Mouse (Mus musculus) lung, embryonic 14.5 days (tissue): ENCODE data around the gene 1700011L22Rik. TPM values are rescaled to one million over a fixed set of nuclear protein-coding genes. Genes with fewer than 3 reads are reported as not detected.
A peak's percentile ranks its signal among the peaks of the same experiment; 100 is the strongest.

Source experiments
- ATAC-seq: fragments of 200-750 bp; cut with Nextera tagmentation; 2 replicates; pipeline ENCODE4 v1.8.0; 2017; ENCODE audit warnings: mild to moderate bottlenecking, moderate TSS enrichment, moderate library complexity; ENCODE audit not compliant: insufficient read depth
- DNase-seq: peaks from one replicate; pipeline ENCODE4 v3.0.0-alpha.2; 2015
- H3K27ac ChIP-seq: fragments of 300-500 bp; sonication (generic); 2 replicates; pipeline ENCODE4 v1.5.1; 2014; ENCODE audit warnings: low read depth, mild to moderate bottlenecking, moderate library complexity
- H3K27me3 ChIP-seq: fragments of 300-500 bp; sonication (generic); 2 replicates; pipeline ENCODE4 v1.6.1; 2014; ENCODE audit warnings: low read length, control low read depth; ENCODE audit not compliant: insufficient read depth
- H3K36me3 ChIP-seq: fragments of 300-500 bp; sonication (generic); 2 replicates; pipeline ENCODE4 v1.6.1; 2014; ENCODE audit warnings: control low read depth; ENCODE audit not compliant: insufficient read depth
- H3K4me1 ChIP-seq: fragments of 300-500 bp; sonication (generic); 2 replicates; pipeline ENCODE4 v1.6.1; 2014; ENCODE audit warnings: antibody characterized with exemption, control low read depth; ENCODE audit not compliant: insufficient read depth
- H3K4me2 ChIP-seq: fragments of 300-500 bp; sonication (generic); 2 replicates; pipeline ENCODE4 v1.6.1; 2014; ENCODE audit warnings: mild to moderate bottlenecking
- H3K4me3 ChIP-seq: fragments of 300-500 bp; sonication (generic); 2 replicates; pipeline ENCODE4 v1.5.1; 2014; ENCODE audit warnings: low read depth, low read length
- H3K9ac ChIP-seq: fragments of 300-500 bp; sonication (generic); 2 replicates; pipeline ENCODE4 v1.6.1; 2014
- H3K9me3 ChIP-seq: fragments of 300-500 bp; sonication (generic); 2 replicates; pipeline ENCODE4 v1.6.1; 2016; ENCODE audit warnings: low read depth, low read length, control low read depth
- CTCF ChIP-seq: IDR thresholded peaks from 2 replicates; pipeline ENCODE4 v1.5.1; 2016; ENCODE audit warnings: antibody characterized with exemption, low read depth
- WGBS: fragments of 180-500 bp; shearing (Covaris S2); extraction: QIAGEN DNeasy Blood & Tissue Kit; methylation state at CpG from one replicate; pipeline ENCODE4 v1.1.7; 2014; 5-methylcytosine and 5-hydroxymethylcytosine counted together
- polyA plus RNA-seq: library from polyadenylated mRNA; unstranded; fragments of >200 nt; fragmentation: Nextera tagmentation; extraction: Ambion mirVana; gene quantifications from 2 replicates; pipeline ENCODE4 v1.2.1, GENCODE M21; 2014

Gene 1700011L22Rik
- polyA plus RNA-seq, 1 experiment from 2014 or later, result not detected

- DNase-seq (peak; percentile 48), ATAC-seq (no peak)
- H3K9me3 ChIP-seq, result no peaks in the 10 kb centered on the region
- no peak overlapping the region for H3K4me3 ChIP-seq
- no peak for TF ChIP-seq CTCF
- no peak overlapping the region for H3K9ac ChIP-seq
- H3K27ac ChIP-seq, result no peak overlapping the region
- no peak overlapping the region for H3K4me2 ChIP-seq
- H3K4me1 ChIP-seq, result peaks cover 9% of the 10 kb centered on the region; the same call in 1 of the 2 replicates
- H3K27me3 ChIP-seq, result no peaks in the 10 kb centered on the region
- no peaks in the 10 kb centered on the region for H3K36me3 ChIP-seq
- WGBS, result 61% methylated on average over 5 of the region's 5 CpGs
Observed at GRCm38 (mm10) chr8:79289592-79289991, 41.2 kb upstream of the 1700011L22Rik start.

- 45% methylated on average over 2 of the region's 2 CpGs for WGBS
- Histone ChIP-seq H3K27me3 (no peaks in the 10 kb centered on the region), H3K9me3 (no peaks in the 10 kb centered on the region), H3K36me3 (no peaks in the 10 kb centered on the region), H3K4me1 (peaks cover 7% of the 10 kb centered on the region; the same call in 1 of the 2 replicates), H3K4me2 (no peak overlapping the region), H3K9ac (no peak overlapping the region), H3K27ac (no peak overlapping the region), H3K4me3 (no peak overlapping the region)
- no peak for ATAC-seq
- DNase-seq, result no peak
- no peak for TF ChIP-seq CTCF
Observed at GRCm38 (mm10) chr8:79288681-79289080, 40.3 kb upstream of the 1700011L22Rik start.

GRCm38 (mm10) chr8:79288250-79288649, 39.9 kb upstream of the 1700011L22Rik start:
- 86% methylated on average over 4 of the region's 4 CpGs for WGBS
- Histone ChIP-seq H3K4me1 (peaks cover 3% of the 10 kb centered on the region; the same call in 1 of the 2 replicates), H3K27ac (no peak overlapping the region), H3K9ac (no peak overlapping the region), H3K27me3 (no peaks in the 10 kb centered on the region), H3K36me3 (no peaks in the 10 kb centered on the region), H3K9me3 (no peaks in the 10 kb centered on the region), H3K4me3 (no peak overlapping the region), H3K4me2 (no peak overlapping the region)
- no peak for TF ChIP-seq CTCF
- no peak for ATAC-seq
- no peak for DNase-seq

GRCm38 (mm10) chr8:79286424-79286823, 38.1 kb upstream of the 1700011L22Rik start:
- no peak for ATAC-seq
- no peaks in the 10 kb centered on the region for H3K36me3 ChIP-seq
- no peak overlapping the region for H3K4me3 ChIP-seq
- no peak for DNase-seq
- no peaks in the 10 kb centered on the region for H3K27me3 ChIP-seq
- H3K4me1 ChIP-seq, result no peaks in the 10 kb centered on the region
- H3K9ac ChIP-seq, result no peak overlapping the region
- 86% methylated on average over 3 of the region's 3 CpGs for WGBS
- H3K27ac ChIP-seq, result no peak overlapping the region
- H3K4me2 ChIP-seq, result no peak overlapping the region
- no peaks in the 10 kb centered on the region for H3K9me3 ChIP-seq
- no peak for TF ChIP-seq CTCF

GRCm38 (mm10) chr8:79284626-79285025, 36.3 kb upstream of the 1700011L22Rik start:
- WGBS, result 85% methylated on average over 3 of the region's 3 CpGs
- no peak overlapping the region for H3K4me3 ChIP-seq
- no peaks in the 10 kb centered on the region for H3K9me3 ChIP-seq
- no peaks in the 10 kb centered on the region for H3K4me1 ChIP-seq
- DNase-seq, result no peak
- TF ChIP-seq CTCF, result no peak
- no peak overlapping the region for H3K27ac ChIP-seq
- H3K4me2 ChIP-seq, result no peak overlapping the region
- ATAC-seq, result no peak
- no peaks in the 10 kb centered on the region for H3K27me3 ChIP-seq
- no peak overlapping the region for H3K9ac ChIP-seq
- 0 out of 2 replicates have a peak, but pooled peaks cover 3% of the 10 kb centered on the region for H3K36me3 ChIP-seq

- Histone ChIP-seq H3K27ac (no peak overlapping the region), H3K4me3 (no peak overlapping the region), H3K4me1 (no peaks in the 10 kb centered on the region), H3K27me3 (no peaks in the 10 kb centered on the region), H3K9me3 (no peaks in the 10 kb centered on the region), H3K9ac (no peak overlapping the region), H3K4me2 (no peak overlapping the region), H3K36me3 (0 out of 2 replicates have a peak, but pooled peaks cover 3% of the 10 kb centered on the region)
- no peak for TF ChIP-seq CTCF
- 66% methylated on average over 6 of the region's 6 CpGs for WGBS
- no peak for ATAC-seq
- no peak for DNase-seq
Observed at GRCm38 (mm10) chr8:79281376-79281890, 33.1 kb upstream of the 1700011L22Rik start.

- Histone ChIP-seq H3K9ac (no peak overlapping the region), H3K9me3 (no peaks in the 10 kb centered on the region), H3K4me1 (no peaks in the 10 kb centered on the region), H3K4me3 (no peak overlapping the region), H3K4me2 (no peak overlapping the region), H3K27ac (no peak overlapping the region), H3K36me3 (peaks cover 10% of the 10 kb centered on the region), H3K27me3 (no peaks in the 10 kb centered on the region)
- ATAC-seq (peak; percentile 97), DNase-seq (peak; percentile 88)
- 22% methylated on average over 8 of the region's 8 CpGs for WGBS
- no peak for TF ChIP-seq CTCF
Observed at GRCm38 (mm10) chr8:79277264-79277870, 29.0 kb upstream of the 1700011L22Rik start.
